Comparison of ENCODE assay signal across 23 mouse cellular contexts in the genomic region with DNA sequence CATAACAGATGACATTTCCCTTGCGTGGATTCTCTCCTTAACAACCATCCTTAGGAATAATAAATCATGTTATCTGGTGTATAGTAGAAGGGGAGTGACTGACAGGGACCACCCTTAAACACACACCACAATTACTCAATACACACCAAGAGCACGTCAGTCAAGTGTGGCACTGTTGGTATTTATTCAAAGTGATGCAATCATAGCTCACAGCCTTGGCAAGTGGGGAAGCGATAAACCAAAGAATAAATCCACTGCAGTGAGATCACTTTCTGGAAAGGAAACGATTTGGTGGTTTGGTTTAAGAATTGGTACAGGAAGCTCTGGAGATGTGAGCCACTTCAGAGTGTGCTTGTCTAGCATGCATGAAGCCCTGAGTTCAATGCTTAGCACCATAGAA.
DNase-seq lines count a peak whose midpoint lies in the region; ATAC-seq and TF ChIP-seq lines count a peak whose summit lies in the region.
"Had no signal": no experiment of that assay in that cellular context is flagged by ENCODE, and none has a peak within 500 bp of the region (broad histone marks: within the 10 kb centered on the region; RNA-seq: fewer than 3 reads in every experiment).

No protein-coding gene starts in this region.

- H3K36me3 ChIP-seq in liver, adult 2 months (ENCODE audit: control insufficient read depth, insufficient read depth, low read length), result no peaks in the 10 kb centered on the region
- no peaks in the 10 kb centered on the region for H3K36me3 ChIP-seq in liver, postnatal 0 days (replicated peaks; ENCODE audit: insufficient read depth, low read length)
- H3K36me3 ChIP-seq: embryonic facial prominence, embryonic 15.5 days; forebrain, embryonic 10.5 days; hindbrain, embryonic 12.5 days had no signal

- no peaks in the 10 kb centered on the region for H3K9me3 ChIP-seq in liver, postnatal 0 days (ENCODE audit: low read length)
- H3K9me3 ChIP-seq: embryonic facial prominence, embryonic 15.5 days; forebrain, embryonic 10.5 days; heart, embryonic 13.5 days; hindbrain, embryonic 12.5 days had no signal

- 40% methylated on average over 4 of the region's 4 CpGs for WGBS in liver, adult 2 months
- WGBS in liver, postnatal 0 days (ENCODE audit: insufficient replicate concordance), result 54% methylated on average over 4 of the region's 4 CpGs

- ATAC-seq in liver, postnatal 0 days, result no peak
- ATAC-seq: forebrain, embryonic 14.5 days; hindbrain, embryonic 16.5 days; inflammation-experienced regulatory T-cells, adult 6 months; intestine, postnatal 0 days had no signal

- no peak overlapping the region for H3K27ac ChIP-seq in liver, adult 2 months (replicated peaks; ENCODE audit: insufficient read depth, low read depth, low read length)
- H3K27ac ChIP-seq in liver, postnatal 0 days (ENCODE audit: low read depth), result no peak overlapping the region
- H3K27ac ChIP-seq: embryonic facial prominence, embryonic 15.5 days; forebrain, embryonic 10.5 days; gastrocnemius, adult 2 months; heart, embryonic 13.5 days; hindbrain, embryonic 12.5 days had no signal

- no peaks in the 10 kb centered on the region for H3K4me1 ChIP-seq in liver, adult 2 months (ENCODE audit: control insufficient read depth, insufficient read depth, low read length)
- no peaks in the 10 kb centered on the region for H3K4me1 ChIP-seq in liver, postnatal 0 days (ENCODE audit: insufficient read depth)
- H3K4me1 ChIP-seq: embryonic facial prominence, embryonic 15.5 days; forebrain, embryonic 10.5 days; hindbrain, embryonic 12.5 days had no signal

- no peaks in the 10 kb centered on the region for H3K27me3 ChIP-seq in liver, adult 2 months (ENCODE audit: control insufficient read depth, insufficient read depth, low read length)
- no peaks in the 10 kb centered on the region for H3K27me3 ChIP-seq in liver, postnatal 0 days (ENCODE audit: insufficient read depth, low read length)
- H3K27me3 ChIP-seq: embryonic facial prominence, embryonic 15.5 days; heart, embryonic 13.5 days; hindbrain, embryonic 12.5 days had no signal

- H3K4me3 ChIP-seq in liver, adult 2 months (ENCODE audit: insufficient read depth, low read depth, low read length), result no peak overlapping the region
- H3K4me3 ChIP-seq in liver, postnatal 0 days (ENCODE audit: low read depth, low read length), result no peak overlapping the region
- H3K4me3 ChIP-seq: embryonic facial prominence, embryonic 15.5 days; erythroblast, embryonic 14.5 days; forebrain, embryonic 10.5 days; gastrocnemius, adult 2 months; heart, embryonic 13.5 days; hindbrain, embryonic 12.5 days had no signal

- no peak for TF ChIP-seq EP300 in liver, postnatal 0 days (IDR thresholded peaks at IDR 0.05; ENCODE audit: low read depth)

- no peak overlapping the region for H3K4me2 ChIP-seq in liver, postnatal 0 days (ENCODE audit: low read depth, low read length)
- H3K4me2 ChIP-seq: embryonic facial prominence, embryonic 15.5 days; heart, embryonic 13.5 days; hindbrain, embryonic 12.5 days had no signal

- TF ChIP-seq POLR2A in liver, adult 2 months (IDR thresholded peaks at IDR 0.05; ENCODE audit: extremely low read depth, insufficient read depth, low read length), result no peak

- TF ChIP-seq CTCF in liver, adult 2 months (IDR thresholded peaks at IDR 0.05; ENCODE audit: low read depth, low read length), result no peak
- TF ChIP-seq CTCF in liver, postnatal 0 days (IDR thresholded peaks at IDR 0.05; ENCODE audit: low read depth), result no peak

- DNase-seq in adrenal gland, adult (ENCODE audit: inconsistent age in 2 of 2, low spot score in 1 of 2), result peak; percentile 33 to 78
- no peak for DNase-seq in adrenal gland, postnatal 25 days
- peak; percentile 7 for DNase-seq in liver, adult 2 months (ENCODE audit: extremely low read depth, low read depth, low spot score)
- DNase-seq in liver, postnatal 0 days, result no peak
- DNase-seq in adrenal gland, postnatal 14 days, result peak; percentile 21
- no peak for DNase-seq in kidney, postnatal 4 days
- DNase-seq in lung, postnatal 10 days, result no peak
- DNase-seq: cerebellum, adult 8-10 months; cerebellum, postnatal 14 days; embryo, embryonic 11 days; gastrocnemius, adult 2 months; gastrocnemius, postnatal 25 days; heart, postnatal 10 days; heart, postnatal 4 days had no signal

- no peaks in the 10 kb centered on the region for H3K79me2 ChIP-seq in liver, adult 2 months (ENCODE audit: control insufficient read depth, insufficient read depth, low read length)

- H3K9ac ChIP-seq in liver, adult 2 months (ENCODE audit: low read depth, low read length), result no peak overlapping the region
- no peak overlapping the region for H3K9ac ChIP-seq in liver, postnatal 0 days (replicated peaks)
- H3K9ac ChIP-seq: embryonic facial prominence, embryonic 15.5 days; heart, embryonic 13.5 days; hindbrain, embryonic 12.5 days had no signal

Comparison
In these comparisons a context has a peak if more than half of its experiments do, and no peak if none do; other contexts are left out.
1. DNase-seq: peak in adrenal gland, adult (2 of 2), liver, adult 2 months (single experiment) and adrenal gland, postnatal 14 days (single experiment); none in adrenal gland, postnatal 25 days (single experiment), liver, postnatal 0 days (single experiment), kidney, postnatal 4 days (0 of 2) and lung, postnatal 10 days (single experiment).